Mouse (Mus musculus): ENCODE measurements around the gene Plekha7. TPM values are rescaled to one million over a fixed set of nuclear protein-coding genes. Genes with fewer than 3 reads are reported as not detected.

Gene Plekha7
- polyA plus RNA-seq, 1 experiment: 4.8 TPM

DNA sequence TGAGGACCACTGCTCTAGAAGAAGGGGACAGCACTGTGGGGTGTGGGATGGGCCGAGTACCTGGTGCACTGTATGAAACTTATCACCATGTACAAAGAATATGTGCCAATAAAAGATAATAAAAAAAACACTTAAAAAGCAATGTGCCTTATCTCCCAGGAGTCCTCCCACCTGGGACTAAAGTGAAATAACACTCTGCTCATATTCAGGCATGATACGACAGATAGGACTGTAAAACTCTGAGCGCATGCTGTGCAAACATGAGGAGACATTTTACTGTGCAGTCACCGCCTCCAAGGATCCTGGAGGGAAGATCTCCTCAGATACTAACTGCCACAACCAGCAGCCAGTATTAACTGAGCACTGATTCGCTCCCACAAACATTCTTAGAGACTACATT lies 53.5 kb downstream of the Plekha7 start:
- Histone ChIP-seq H3K4me3 (replicated peaks; ENCODE audit: control insufficient read depth, low read depth, low read length) (no peak overlapping the region), H3K4me1 (ENCODE audit: control insufficient read depth, insufficient read depth, low read length) (no peaks in the 10 kb centered on the region; the same call in 1 of the 2 replicates), H3K27ac (ENCODE audit: control insufficient read depth, insufficient read depth, low read depth, low read length, poor library complexity) (no peak overlapping the region)
- TF ChIP-seq POLR2A (IDR thresholded peaks at IDR 0.05; ENCODE audit: borderline replicate concordance, control insufficient read depth, low read depth, low read length): no peak
- TF ChIP-seq CTCF (IDR thresholded peaks at IDR 0.05; ENCODE audit: control insufficient read depth, insufficient read depth, low read length): no peak
- WGBS: 79% methylated on average over 5 of the region's 5 CpGs

GRCm38 (mm10) chr7:116252470-116252869 lies 55.7 kb downstream of the Plekha7 start:
- Histone ChIP-seq H3K4me3 (replicated peaks; ENCODE audit: control insufficient read depth, low read depth, low read length) (no peak overlapping the region), H3K27ac (ENCODE audit: control insufficient read depth, insufficient read depth, low read depth, low read length, poor library complexity) (no peak overlapping the region), H3K4me1 (ENCODE audit: control insufficient read depth, insufficient read depth, low read length) (no peaks in the 10 kb centered on the region; the same call in 1 of the 2 replicates)
- 60% methylated on average over 4 of the region's 4 CpGs for WGBS
- TF ChIP-seq POLR2A (IDR thresholded peaks at IDR 0.05; ENCODE audit: borderline replicate concordance, control insufficient read depth, low read depth, low read length) (no peak), CTCF (IDR thresholded peaks at IDR 0.05; ENCODE audit: control insufficient read depth, insufficient read depth, low read length) (no peak)

DNA sequence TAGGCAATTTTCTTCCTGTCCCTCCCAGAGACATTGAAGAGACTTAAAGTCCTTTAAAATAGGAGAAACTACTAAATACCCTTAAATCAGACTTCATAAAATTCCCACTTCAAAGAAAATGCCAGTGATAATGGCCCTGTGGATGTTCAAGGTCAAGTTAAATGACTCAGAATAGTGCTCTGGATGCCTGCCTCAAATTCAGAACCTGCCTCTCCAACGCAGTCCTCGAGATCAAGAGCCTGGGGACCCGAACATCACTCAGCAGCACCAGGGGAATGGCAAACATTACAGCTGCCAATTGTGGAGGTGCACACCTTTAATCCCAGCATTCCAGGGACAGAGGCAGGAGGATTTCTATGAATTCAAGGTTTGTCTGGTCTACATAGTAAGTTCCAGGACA lies 56.7 kb downstream of the Plekha7 start:
- Histone ChIP-seq H3K27ac (ENCODE audit: control insufficient read depth, insufficient read depth, low read depth, low read length, poor library complexity) (no peak overlapping the region), H3K4me1 (ENCODE audit: control insufficient read depth, insufficient read depth, low read length) (no peaks in the 10 kb centered on the region; the same call in 1 of the 2 replicates), H3K4me3 (replicated peaks; ENCODE audit: control insufficient read depth, low read depth, low read length) (no peak overlapping the region)
- no peak for TF ChIP-seq POLR2A (IDR thresholded peaks at IDR 0.05; ENCODE audit: borderline replicate concordance, control insufficient read depth, low read depth, low read length)
- WGBS: 73% methylated on average over 3 of the region's 3 CpGs

DNA sequence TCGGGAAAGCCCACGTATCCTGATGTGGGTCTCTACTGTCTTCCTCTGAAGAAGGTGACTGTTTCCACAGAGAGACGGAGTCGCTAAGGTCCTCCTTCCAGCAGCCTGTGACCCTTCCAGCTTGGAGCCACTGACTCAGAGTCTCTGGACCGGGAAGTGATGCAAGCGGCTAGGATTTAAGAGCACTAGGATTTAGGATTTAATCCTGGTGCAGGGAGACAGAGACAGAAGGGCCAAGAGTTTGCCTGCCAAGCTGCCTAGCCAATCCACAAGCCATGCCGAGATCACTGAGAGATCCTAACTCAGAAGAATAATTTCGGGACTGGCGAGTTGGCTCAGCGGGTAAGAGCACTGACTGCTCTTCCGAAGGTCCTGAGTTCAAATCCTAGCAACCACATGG lies 59.6 kb downstream of the Plekha7 start:
- Histone ChIP-seq H3K4me1 (ENCODE audit: control insufficient read depth, insufficient read depth, low read length) (no peaks in the 10 kb centered on the region), H3K27ac (ENCODE audit: control insufficient read depth, insufficient read depth, low read depth, low read length, poor library complexity) (no peak overlapping the region), H3K4me3 (replicated peaks; ENCODE audit: control insufficient read depth, low read depth, low read length) (no peak overlapping the region)
- TF ChIP-seq CTCF (IDR thresholded peaks at IDR 0.05; ENCODE audit: control insufficient read depth, insufficient read depth, low read length): no peak
- WGBS: 84% methylated on average over 11 of the region's 11 CpGs

DNA sequence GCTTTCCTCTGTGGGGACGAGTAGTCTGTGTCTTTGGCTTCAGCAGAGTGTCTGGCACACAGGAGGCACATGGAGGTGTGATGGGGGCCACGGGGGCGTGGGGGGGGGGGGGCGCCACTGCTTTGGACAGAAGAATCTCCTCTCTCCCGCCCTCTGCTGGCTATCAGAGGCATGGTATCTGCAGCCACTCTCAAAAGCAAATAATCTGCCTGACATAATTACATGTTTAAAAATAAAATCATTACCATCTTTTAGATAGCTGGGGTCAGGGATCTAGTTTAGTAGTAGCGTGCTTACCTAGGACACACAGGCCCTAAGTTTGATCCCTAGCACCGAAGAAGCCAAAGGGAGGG lies 60.8 kb downstream of the Plekha7 start:
- 7% methylated on average over 7 of the region's 7 CpGs for WGBS
- 0 out of 2 replicates have a peak, but pooled peaks have one; percentile 10 for TF ChIP-seq CTCF (IDR thresholded peaks at IDR 0.05; ENCODE audit: control insufficient read depth, insufficient read depth, low read length)
- TF ChIP-seq POLR2A (IDR thresholded peaks at IDR 0.05; ENCODE audit: borderline replicate concordance, control insufficient read depth, low read depth, low read length): no peak
- Histone ChIP-seq H3K4me3 (replicated peaks; ENCODE audit: control insufficient read depth, low read depth, low read length) (no peak overlapping the region), H3K27ac (ENCODE audit: control insufficient read depth, insufficient read depth, low read depth, low read length, poor library complexity) (no peak overlapping the region), H3K4me1 (ENCODE audit: control insufficient read depth, insufficient read depth, low read length) (no peaks in the 10 kb centered on the region)

DNA sequence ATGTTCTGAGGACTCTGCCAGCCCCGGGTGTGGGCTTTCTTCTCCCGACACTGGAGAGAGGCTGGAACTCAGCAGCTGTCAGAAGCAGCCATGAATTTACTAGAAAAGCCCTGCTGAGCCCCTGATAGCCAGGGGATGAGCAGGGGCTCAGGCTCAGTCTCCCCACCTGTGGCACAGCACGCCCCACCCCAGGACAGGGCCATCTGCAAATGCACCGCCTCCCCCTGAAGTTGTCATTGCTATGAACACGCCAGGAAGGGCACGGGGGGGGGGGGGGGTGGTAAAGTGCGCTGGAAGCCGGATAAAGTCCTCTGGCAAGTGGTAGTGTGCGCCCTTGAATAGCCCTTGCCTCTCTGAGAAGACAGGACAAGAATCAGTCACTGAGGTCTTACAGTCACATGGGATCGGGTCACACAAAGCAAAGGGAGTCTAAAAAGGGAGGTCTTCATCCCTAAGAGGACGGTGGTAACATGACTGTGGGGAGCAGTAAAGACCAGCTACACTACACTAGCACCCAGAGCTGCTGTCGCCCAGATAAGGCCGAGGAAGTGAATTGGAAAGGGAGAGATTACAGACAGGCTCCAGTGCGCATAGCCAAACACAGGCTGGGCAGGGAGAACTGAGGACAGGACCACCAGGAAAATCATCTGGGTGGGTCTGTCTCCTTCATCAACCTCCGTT lies 61.3 kb downstream of the Plekha7 start:
- 17% methylated on average over 15 of the region's 15 CpGs for WGBS
- TF ChIP-seq POLR2A (IDR thresholded peaks at IDR 0.05; ENCODE audit: borderline replicate concordance, control insufficient read depth, low read depth, low read length) (no peak), CTCF (IDR thresholded peaks at IDR 0.05; ENCODE audit: control insufficient read depth, insufficient read depth, low read length) (0 out of 2 replicates have a peak, but pooled peaks have one; percentile 5)
- Histone ChIP-seq H3K4me1 (ENCODE audit: control insufficient read depth, insufficient read depth, low read length) (no peaks in the 10 kb centered on the region), H3K27ac (ENCODE audit: control insufficient read depth, insufficient read depth, low read depth, low read length, poor library complexity) (no peak overlapping the region), H3K4me3 (replicated peaks; ENCODE audit: control insufficient read depth, low read depth, low read length) (no peak overlapping the region)

- H3K4me1 ChIP-seq (ENCODE audit: control insufficient read depth, insufficient read depth, low read length): no peaks in the 10 kb centered on the region
- no peak overlapping the region for H3K4me3 ChIP-seq (replicated peaks; ENCODE audit: control insufficient read depth, low read depth, low read length)
- TF ChIP-seq POLR2A (IDR thresholded peaks at IDR 0.05; ENCODE audit: borderline replicate concordance, control insufficient read depth, low read depth, low read length): no peak
- WGBS: 34% methylated on average over 15 of the region's 15 CpGs
- H3K27ac ChIP-seq (ENCODE audit: control insufficient read depth, insufficient read depth, low read depth, low read length, poor library complexity): no peak overlapping the region
Measured at GRCm38 (mm10) chr7:116245815-116246695, 62.1 kb downstream of the Plekha7 start.

GRCm38 (mm10) chr7:116244302-116245165 lies 63.6 kb downstream of the Plekha7 start:
- 64% methylated on average over 7 of the region's 7 CpGs for WGBS
- H3K4me3 ChIP-seq (replicated peaks; ENCODE audit: control insufficient read depth, low read depth, low read length): no peak overlapping the region
- H3K4me1 ChIP-seq (ENCODE audit: control insufficient read depth, insufficient read depth, low read length): no peaks in the 10 kb centered on the region
- no peak overlapping the region for H3K27ac ChIP-seq (ENCODE audit: control insufficient read depth, insufficient read depth, low read depth, low read length, poor library complexity)
- no peak for TF ChIP-seq POLR2A (IDR thresholded peaks at IDR 0.05; ENCODE audit: borderline replicate concordance, control insufficient read depth, low read depth, low read length)
- no peak for TF ChIP-seq CTCF (IDR thresholded peaks at IDR 0.05; ENCODE audit: control insufficient read depth, insufficient read depth, low read length)

Measured in bone marrow, adult 2 months (tissue).